Mouse (Mus musculus) C2C12 (cell line): ENCODE results near the gene Rtp4. TPM values are rescaled to one million over a fixed set of nuclear protein-coding genes. Genes with fewer than 3 reads are reported as not detected.

Experiments
- H3K27me3 ChIP-seq: one replicate; pipeline ENCODE4 v1.6.1; 2011; ENCODE audit not compliant: control insufficient read depth, insufficient read depth, insufficient read length
- H3K36me3 ChIP-seq: one replicate; pipeline ENCODE4 v1.6.1; 2011; ENCODE audit not compliant: control insufficient read depth, insufficient read depth
- H3K4me3 ChIP-seq: one replicate; pipeline ENCODE4 v1.5.1; 2011; ENCODE audit warnings: mild to moderate bottlenecking, control low read depth; ENCODE audit not compliant: poor library complexity, insufficient read depth, severe bottlenecking
- H3K79me2 ChIP-seq: one replicate; pipeline ENCODE4 v1.6.1; 2011; ENCODE audit not compliant: control insufficient read depth, insufficient read depth
- H3K79me3 ChIP-seq: one replicate; pipeline ENCODE4 v1.6.1; 2011; ENCODE audit warnings: low read depth, control low read depth
- H3ac ChIP-seq: one replicate; pipeline ENCODE3; 2011; ENCODE audit warnings: low read depth; ENCODE audit not compliant: control insufficient read depth, insufficient read length
- CEBPB ChIP-seq: IDR thresholded peaks from one replicate; pipeline ENCODE4 v1.6.1; 2011; ENCODE audit warnings: low read depth, mild to moderate bottlenecking, control low read depth, moderate library complexity
- CTCF ChIP-seq: IDR thresholded peaks from one replicate; pipeline ENCODE4 v1.5.1; 2011; ENCODE audit not compliant: control insufficient read depth, insufficient read depth, insufficient read length
- FOSL1 ChIP-seq: IDR thresholded peaks from one replicate; pipeline ENCODE4 v1.8.0; 2011; ENCODE audit warnings: mild to moderate bottlenecking, low read length; ENCODE audit not compliant: poor library complexity, insufficient read depth, severe bottlenecking
- MAX ChIP-seq: IDR thresholded peaks from one replicate; pipeline ENCODE4 v1.6.1; 2011; ENCODE audit warnings: mild to moderate bottlenecking, control low read depth
- MYOD1 ChIP-seq: IDR thresholded peaks from one replicate; pipeline ENCODE4 v1.6.1; 2011; ENCODE audit warnings: low read depth; ENCODE audit not compliant: control insufficient read depth, insufficient read length
- MYOG ChIP-seq: IDR thresholded peaks from one replicate; pipeline ENCODE4 v1.6.1; 2011; ENCODE audit not compliant: control insufficient read depth, insufficient read length; ENCODE audit errors: extremely low read depth
- USF1 ChIP-seq: IDR thresholded peaks from one replicate; pipeline ENCODE4 v1.6.1; 2011; ENCODE audit warnings: low read depth, mild to moderate bottlenecking, control low read depth, moderate library complexity
- polyA plus RNA-seq: library from polyadenylated mRNA; unstranded; fragments of >200 nt; fragmentation: generic; extraction: Trizol; gene quantifications from one replicate; pipeline ENCODE4 v1.2.1, GENCODE M21; 2012; ENCODE audit warnings: missing spikeins

Rtp4 gene
- polyA plus RNA-seq, 1 experiment: 0.69 TPM

GRCm38 (mm10) chr16:23503351-23503750 lies 16.7 kb upstream of the Rtp4 start:
- TF ChIP-seq USF1 (no peak), CEBPB (no peak), MYOG (no peak), CTCF (no peak), MYOD1 (no peak), FOSL1 (no peak), MAX (no peak)
- no peak overlapping the region for H3K4me3 ChIP-seq
- no peak overlapping the region for H3ac ChIP-seq
- no peaks in the 10 kb centered on the region for H3K27me3 ChIP-seq
- H3K79me3 ChIP-seq: no peaks in the 10 kb centered on the region
- no peaks in the 10 kb centered on the region for H3K79me2 ChIP-seq
- peaks cover 4% of the 10 kb centered on the region for H3K36me3 ChIP-seq

- TF ChIP-seq CTCF: no peak
- TF ChIP-seq FOSL1: no peak
- TF ChIP-seq CEBPB: no peak
- no peak for TF ChIP-seq MYOD1
- no peak for TF ChIP-seq MYOG
- no peak for TF ChIP-seq MAX
- Histone ChIP-seq H3K36me3 (peaks cover 4% of the 10 kb centered on the region), H3K4me3 (no peak overlapping the region), H3ac (no peak overlapping the region), H3K79me2 (no peaks in the 10 kb centered on the region), H3K79me3 (no peaks in the 10 kb centered on the region), H3K27me3 (no peaks in the 10 kb centered on the region)
Observed at GRCm38 (mm10) chr16:23504320-23504744, 15.8 kb upstream of the Rtp4 start.

DNA sequence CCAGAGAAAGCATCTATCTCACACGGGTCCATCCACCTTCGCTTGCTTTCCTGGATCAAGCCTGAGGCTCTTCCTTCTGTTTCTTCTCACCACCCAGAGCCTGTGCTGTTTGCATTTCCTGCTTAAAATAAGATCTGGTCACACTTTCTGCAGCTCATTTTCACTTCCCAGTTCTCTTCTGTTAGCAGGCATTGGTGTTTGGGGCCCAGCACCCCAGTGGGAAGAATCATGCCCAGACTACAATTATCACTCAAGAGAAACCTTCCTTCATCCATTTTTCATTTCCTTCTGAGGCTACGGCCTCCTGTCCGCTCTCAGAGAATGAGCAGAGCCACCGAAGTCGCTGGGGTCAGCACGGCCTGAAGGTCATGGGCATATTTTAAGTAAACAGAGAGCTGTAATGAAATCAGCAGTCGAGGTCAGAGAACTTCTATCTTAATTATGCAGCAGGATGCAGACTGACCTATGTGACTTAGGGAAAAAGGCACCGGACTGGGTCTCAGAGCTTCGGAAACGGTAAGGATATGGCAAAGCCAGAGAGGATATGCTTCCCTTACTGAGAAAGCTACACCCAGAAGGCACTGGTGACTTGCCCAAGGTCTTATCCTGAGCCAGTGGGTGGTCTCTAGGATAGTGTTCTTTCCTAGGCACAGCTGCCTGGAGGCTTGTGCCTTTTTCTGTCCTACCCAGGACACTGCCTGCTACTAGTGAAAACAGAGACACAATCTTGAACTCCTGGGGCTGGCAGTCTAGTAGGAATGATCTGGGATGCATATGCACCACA lies 14.0 kb upstream of the Rtp4 start:
- no peaks in the 10 kb centered on the region for H3K79me3 ChIP-seq
- H3ac ChIP-seq: no peak overlapping the region
- H3K27me3 ChIP-seq: no peaks in the 10 kb centered on the region
- TF ChIP-seq USF1 (no peak), FOSL1 (no peak), MAX (no peak), MYOD1 (no peak), MYOG (no peak), CTCF (no peak)
- H3K79me2 ChIP-seq: no peaks in the 10 kb centered on the region
- H3K4me3 ChIP-seq: no peak overlapping the region
- peaks cover 4% of the 10 kb centered on the region for H3K36me3 ChIP-seq

GRCm38 (mm10) chr16:23511166-23511935 lies 8.7 kb upstream of the Rtp4 start:
- H3K36me3 ChIP-seq: peaks cover 4% of the 10 kb centered on the region
- H3K27me3 ChIP-seq: no peaks in the 10 kb centered on the region
- no peak overlapping the region for H3ac ChIP-seq
- no peaks in the 10 kb centered on the region for H3K79me2 ChIP-seq
- H3K79me3 ChIP-seq: no peaks in the 10 kb centered on the region
- H3K4me3 ChIP-seq: no peak overlapping the region
- TF ChIP-seq MYOD1: no peak
- TF ChIP-seq MAX: no peak
- TF ChIP-seq CTCF: no peak
- TF ChIP-seq CEBPB: no peak
- TF ChIP-seq FOSL1: no peak
- TF ChIP-seq MYOG: no peak
- no peak for TF ChIP-seq USF1

- Histone ChIP-seq H3K27me3 (no peaks in the 10 kb centered on the region), H3K79me2 (no peaks in the 10 kb centered on the region), H3ac (no peak overlapping the region), H3K4me3 (no peak overlapping the region), H3K36me3 (peaks cover 4% of the 10 kb centered on the region), H3K79me3 (no peaks in the 10 kb centered on the region)
- TF ChIP-seq MYOG (no peak), CEBPB (no peak), MYOD1 (no peak), FOSL1 (no peak), USF1 (no peak), MAX (no peak), CTCF (no peak)
Observed at GRCm38 (mm10) chr16:23513401-23513800, 6.7 kb upstream of the Rtp4 start.
